Mouse (Mus musculus) midbrain, embryonic 10.5 days (tissue): ENCODE measurements at regions not wholly inside any gene's neighbourhood (a gene's known extent, or its start where the extent isn't known, plus 50 kb on each side); places are given as distances from the start of the nearest gene placed in this dataset.

Experiments used
- DNase-seq: peaks from one replicate; pipeline ENCODE4 v3.0.0-alpha.2; 2017; ENCODE audit warnings: low spot score
- H3K27ac ChIP-seq: fragments of 300-500 bp; sonication (generic); replicated peaks from 2 replicates; pipeline ENCODE4 v1.5.1; 2016; ENCODE audit warnings: mild to moderate bottlenecking
- H3K27me3 ChIP-seq: fragments of 300-500 bp; sonication (generic); 2 replicates; pipeline ENCODE4 v1.6.1; 2016; ENCODE audit warnings: low read depth, mild to moderate bottlenecking; ENCODE audit not compliant: poor library complexity, severe bottlenecking
- H3K36me3 ChIP-seq: fragments of 300-500 bp; sonication (generic); 2 replicates; pipeline ENCODE4 v1.6.1; 2016; ENCODE audit warnings: mild to moderate bottlenecking, moderate library complexity
- H3K4me1 ChIP-seq: fragments of 300-500 bp; sonication (generic); 2 replicates; pipeline ENCODE4 v1.6.1; 2016
- H3K4me3 ChIP-seq: fragments of 300-500 bp; sonication (generic); 2 replicates; pipeline ENCODE4 v1.5.1; 2016; ENCODE audit warnings: mild to moderate bottlenecking, moderate library complexity
- H3K9me3 ChIP-seq: fragments of 300-500 bp; sonication (generic); replicated peaks from 2 replicates; pipeline ENCODE4 v1.6.1; 2016; ENCODE audit warnings: mild to moderate bottlenecking
- WGBS: fragments of 180-500 bp; shearing (Covaris S2); methylation state at CpG from one replicate; pipeline ENCODE4 v1.1.7; 2016; 5-methylcytosine and 5-hydroxymethylcytosine counted together

GRCm38 (mm10) chr15:68014605-68015305 is 1514.0 kb upstream of the Lrrc6 start:
- 79% methylated on average over 2 of the region's 2 CpGs for WGBS
- no peak for DNase-seq
- H3K9me3 ChIP-seq, result no peaks in the 10 kb centered on the region

DNA sequence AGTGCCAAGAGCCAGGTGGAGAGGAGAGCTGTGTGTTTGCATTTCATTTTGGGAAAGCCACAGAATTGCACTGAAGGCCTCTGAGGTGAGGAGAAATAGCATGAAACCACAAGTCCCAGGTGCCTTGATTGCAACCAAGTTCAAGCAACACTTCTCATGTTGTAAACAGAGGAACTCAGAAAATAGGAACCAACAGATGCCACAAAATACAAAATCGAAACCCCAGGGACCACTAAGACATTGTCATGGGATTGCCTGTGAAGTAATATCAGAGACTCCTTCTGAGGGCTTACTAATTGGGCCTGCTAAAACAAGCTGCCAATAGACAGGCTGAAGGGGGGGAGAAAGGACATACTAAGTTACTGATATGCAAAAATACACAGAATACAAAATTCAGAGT is 1510.5 kb upstream of the Lrrc6 start:
- 89% methylated on average over 1 of the region's 1 CpGs for WGBS
- no peak for DNase-seq
- Histone ChIP-seq H3K36me3 (no peaks in the 10 kb centered on the region), H3K27ac (no peak overlapping the region), H3K9me3 (no peaks in the 10 kb centered on the region), H3K4me3 (no peak overlapping the region), H3K4me1 (no peaks in the 10 kb centered on the region), H3K27me3 (no peaks in the 10 kb centered on the region)

More at GRCm38 (mm10) chr15:68014605-68015305, 1514.0 kb upstream of the Lrrc6 start:
- Histone ChIP-seq H3K4me1 (no peaks in the 10 kb centered on the region), H3K27me3 (no peaks in the 10 kb centered on the region), H3K27ac (no peak overlapping the region), H3K36me3 (no peaks in the 10 kb centered on the region), H3K4me3 (no peak overlapping the region)

- DNase-seq, result no peak
- Histone ChIP-seq H3K36me3 (no peaks in the 10 kb centered on the region), H3K27me3 (no peaks in the 10 kb centered on the region), H3K4me1 (no peaks in the 10 kb centered on the region), H3K9me3 (no peaks in the 10 kb centered on the region), H3K27ac (no peak overlapping the region), H3K4me3 (no peak overlapping the region)
- WGBS, result 88% methylated on average over 1 of the region's 1 CpGs
Observed at GRCm38 (mm10) chr15:68010189-68010588, 1509.5 kb upstream of the Lrrc6 start.

- H3K27ac ChIP-seq, result no peak overlapping the region
- no peak overlapping the region for H3K4me3 ChIP-seq
- DNase-seq, result no peak
- no peaks in the 10 kb centered on the region for H3K9me3 ChIP-seq
- 87% methylated on average over 5 of the region's 5 CpGs for WGBS
- no peaks in the 10 kb centered on the region for H3K27me3 ChIP-seq
- H3K36me3 ChIP-seq, result no peaks in the 10 kb centered on the region
- H3K4me1 ChIP-seq, result no peaks in the 10 kb centered on the region
Observed at GRCm38 (mm10) chr15:68004798-68005197, 1504.1 kb upstream of the Lrrc6 start.

GRCm38 (mm10) chr15:67996532-67996931 is 1495.8 kb upstream of the Lrrc6 start:
- no peaks in the 10 kb centered on the region for H3K36me3 ChIP-seq
- WGBS, result 78% methylated on average over 7 of the region's 7 CpGs
- no peaks in the 10 kb centered on the region for H3K9me3 ChIP-seq
- H3K4me1 ChIP-seq, result no peaks in the 10 kb centered on the region
- no peaks in the 10 kb centered on the region for H3K27me3 ChIP-seq
- H3K27ac ChIP-seq, result no peak overlapping the region
- no peak for DNase-seq
- H3K4me3 ChIP-seq, result no peak overlapping the region

- no peak for DNase-seq
- H3K27ac ChIP-seq, result no peak overlapping the region
- 86% methylated on average over 5 of the region's 5 CpGs for WGBS
- no peaks in the 10 kb centered on the region for H3K4me1 ChIP-seq
- H3K36me3 ChIP-seq, result no peaks in the 10 kb centered on the region
- H3K9me3 ChIP-seq, result no peaks in the 10 kb centered on the region
- H3K4me3 ChIP-seq, result no peak overlapping the region
- H3K27me3 ChIP-seq, result no peaks in the 10 kb centered on the region
Observed at GRCm38 (mm10) chr15:67989428-67990272, 1488.9 kb upstream of the Lrrc6 start.

- 95% methylated on average over 4 of the region's 4 CpGs for WGBS
Observed at GRCm38 (mm10) chr15:67987941-67988340, 1487.2 kb upstream of the Lrrc6 start.

GRCm38 (mm10) chr15:67983253-67983652 is 1482.5 kb upstream of the Lrrc6 start:
- Histone ChIP-seq H3K4me3 (no peak overlapping the region), H3K9me3 (no peaks in the 10 kb centered on the region), H3K36me3 (no peaks in the 10 kb centered on the region), H3K4me1 (no peaks in the 10 kb centered on the region), H3K27me3 (no peaks in the 10 kb centered on the region), H3K27ac (no peak overlapping the region)
- DNase-seq, result peak; percentile 17
- 38% methylated on average over 1 of the region's 1 CpGs for WGBS

More at GRCm38 (mm10) chr15:67987941-67988340, 1487.2 kb upstream of the Lrrc6 start:
- Histone ChIP-seq H3K27me3 (no peaks in the 10 kb centered on the region), H3K4me1 (no peaks in the 10 kb centered on the region), H3K27ac (no peak overlapping the region), H3K4me3 (no peak overlapping the region), H3K36me3 (no peaks in the 10 kb centered on the region), H3K9me3 (no peaks in the 10 kb centered on the region)
- DNase-seq, result no peak

DNA sequence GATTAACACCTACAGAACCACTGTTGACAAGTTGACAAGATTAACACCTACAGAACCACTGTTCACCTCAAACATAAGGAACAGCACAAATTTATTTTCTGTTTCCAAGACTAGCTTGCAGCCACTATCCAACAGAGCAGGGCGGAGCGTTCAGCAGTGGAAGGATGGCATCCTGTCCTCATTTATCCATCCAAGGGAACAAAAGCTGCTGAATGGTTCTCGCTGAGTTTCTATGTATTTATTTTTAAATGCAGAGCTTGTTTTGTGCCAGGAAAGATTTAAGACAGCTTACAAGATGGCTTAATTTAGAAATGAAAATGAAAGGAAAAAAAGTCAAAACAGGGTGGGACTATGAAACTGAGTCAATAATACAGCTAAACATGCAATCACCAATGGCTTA is 1481.2 kb upstream of the Lrrc6 start:
- WGBS, result 89% methylated on average over 3 of the region's 3 CpGs
- H3K9me3 ChIP-seq, result no peaks in the 10 kb centered on the region
- no peaks in the 10 kb centered on the region for H3K36me3 ChIP-seq
- H3K27ac ChIP-seq, result no peak overlapping the region
- H3K27me3 ChIP-seq, result no peaks in the 10 kb centered on the region
- no peaks in the 10 kb centered on the region for H3K4me1 ChIP-seq
- no peak for DNase-seq
- no peak overlapping the region for H3K4me3 ChIP-seq

- H3K4me3 ChIP-seq, result no peak overlapping the region
- no peak for DNase-seq
- H3K4me1 ChIP-seq, result no peaks in the 10 kb centered on the region
- no peaks in the 10 kb centered on the region for H3K27me3 ChIP-seq
- no peaks in the 10 kb centered on the region for H3K9me3 ChIP-seq
- 80% methylated on average over 3 of the region's 3 CpGs for WGBS
- no peak overlapping the region for H3K27ac ChIP-seq
- H3K36me3 ChIP-seq, result no peaks in the 10 kb centered on the region
Observed at GRCm38 (mm10) chr15:67979451-67979850, 1478.7 kb upstream of the Lrrc6 start.

DNA sequence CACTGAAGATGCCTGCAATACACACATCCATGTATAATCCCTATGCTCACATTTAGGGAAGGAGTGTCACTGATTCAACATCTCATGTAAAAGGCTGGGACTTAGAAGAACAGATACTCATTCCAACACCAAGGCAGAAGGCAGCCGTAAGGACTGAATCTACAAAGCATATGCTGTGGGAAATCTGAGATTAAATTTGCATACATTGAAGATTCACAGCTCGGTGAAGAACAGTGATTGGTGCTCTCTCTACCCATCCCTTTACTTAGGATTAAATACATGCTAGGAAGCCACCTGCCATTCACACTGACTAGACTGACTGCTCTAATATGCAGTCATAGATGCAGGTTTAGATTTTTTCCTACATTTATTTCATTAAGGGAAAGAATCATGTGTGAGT is 1476.5 kb upstream of the Lrrc6 start:
- Histone ChIP-seq H3K4me1 (no peaks in the 10 kb centered on the region), H3K27ac (no peak overlapping the region), H3K27me3 (no peaks in the 10 kb centered on the region), H3K9me3 (no peaks in the 10 kb centered on the region), H3K4me3 (no peak overlapping the region), H3K36me3 (no peaks in the 10 kb centered on the region)
- 88% methylated on average over 2 of the region's 2 CpGs for WGBS
- no peak for DNase-seq

DNA sequence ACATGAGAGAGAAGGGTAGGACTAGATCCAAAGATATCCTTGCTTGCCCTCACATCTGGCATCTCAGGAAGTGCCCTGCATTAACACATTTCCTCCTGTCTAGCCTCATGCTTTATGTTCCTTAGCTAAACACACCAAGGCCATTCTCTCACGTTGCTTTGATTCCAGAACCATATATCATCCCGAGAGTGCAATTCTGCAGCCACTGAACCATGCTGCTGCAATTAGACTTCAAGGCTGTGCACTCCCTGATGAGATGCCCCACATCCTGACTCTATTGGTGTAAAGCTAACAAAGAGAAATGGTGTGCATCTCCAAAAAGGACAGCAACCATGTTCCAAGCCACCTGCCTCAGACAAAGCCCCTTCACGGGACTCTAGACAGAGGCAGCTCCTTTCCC is 1471.3 kb upstream of the Lrrc6 start:
- H3K27ac ChIP-seq, result no peak overlapping the region
- no peaks in the 10 kb centered on the region for H3K4me1 ChIP-seq
- 77% methylated on average over 3 of the region's 3 CpGs for WGBS
- no peaks in the 10 kb centered on the region for H3K27me3 ChIP-seq
- no peaks in the 10 kb centered on the region for H3K9me3 ChIP-seq
- no peak overlapping the region for H3K4me3 ChIP-seq
- DNase-seq, result no peak
- H3K36me3 ChIP-seq, result no peaks in the 10 kb centered on the region

DNA sequence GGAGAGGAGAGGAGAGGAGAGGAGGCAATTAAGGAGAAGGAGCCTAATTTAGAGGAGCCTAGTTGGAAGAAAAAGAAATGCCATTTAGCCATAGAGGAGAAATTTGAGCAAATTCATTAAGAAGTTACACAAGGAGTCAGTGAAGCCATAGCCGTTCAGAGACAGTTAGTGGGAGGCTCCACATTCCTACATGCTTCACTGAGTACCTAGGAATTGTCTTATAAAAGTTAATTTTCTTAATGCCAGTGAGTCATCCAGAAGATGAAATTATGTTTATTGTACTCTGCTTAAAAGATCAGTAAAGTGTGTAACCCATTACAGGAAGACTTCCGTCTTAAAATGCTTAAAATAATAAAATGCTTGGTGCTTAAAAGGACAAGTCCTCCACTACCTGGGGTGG is 1453.5 kb upstream of the Lrrc6 start:
- no peak overlapping the region for H3K27ac ChIP-seq
- no peak overlapping the region for H3K4me3 ChIP-seq
- H3K9me3 ChIP-seq, result no peaks in the 10 kb centered on the region
- WGBS, result 72% methylated on average over 2 of the region's 2 CpGs
- no peaks in the 10 kb centered on the region for H3K4me1 ChIP-seq
- DNase-seq, result no peak
- no peaks in the 10 kb centered on the region for H3K27me3 ChIP-seq
- H3K36me3 ChIP-seq, result no peaks in the 10 kb centered on the region
